Mouse (Mus musculus) MEL (cell line): ENCODE data around the gene Srgap3.

ENCODE experiments used
- CTCF ChIP-seq, 3 experiments: IDR thresholded peaks in 2 of 3; conservative IDR thresholded peaks in 1 of 3; 2 replicates each; pipeline ENCODE4 v1.5.1; 2011 to 2012; ENCODE audit warnings: low read length in 3 of 3, low read depth in 2 of 3, mild to moderate bottlenecking in 2 of 3, improper control_type of control experiment in 1 of 3, inconsistent platforms in 1 of 3, mixed read lengths in 1 of 3, moderate library complexity in 1 of 3; ENCODE audit not compliant: control insufficient read depth in 1 of 3, insufficient read depth in 1 of 3, poor library complexity in 1 of 3, severe bottlenecking in 1 of 3
- E2F4 ChIP-seq: IDR thresholded peaks from 2 replicates; pipeline ENCODE4 v1.6.1; 2011; ENCODE audit warnings: low read depth, low read length, improper control_type of control experiment, borderline replicate concordance
- ETS1 ChIP-seq: IDR thresholded peaks from 2 replicates; pipeline ENCODE4 v1.6.1; 2012; ENCODE audit warnings: low read depth, mild to moderate bottlenecking, inconsistent platforms, low read length, improper control_type of control experiment, moderate library complexity
- HCFC1 ChIP-seq: IDR thresholded peaks from 2 replicates; pipeline ENCODE4 v1.6.1; 2012; ENCODE audit warnings: low read depth, mild to moderate bottlenecking, inconsistent platforms, low read length, improper control_type of control experiment, moderate library complexity
- POLR2AphosphoS2 ChIP-seq: IDR thresholded peaks from 2 replicates; pipeline ENCODE4 v1.6.1; 2011; ENCODE audit warnings: low read length, improper control_type of control experiment
- TAL1 ChIP-seq: IDR thresholded peaks from 2 replicates; pipeline ENCODE4 v1.6.1; 2012; ENCODE audit warnings: mild to moderate bottlenecking, inconsistent platforms, low read length, moderate library complexity, mixed read lengths
- USF1 ChIP-seq: IDR thresholded peaks from 2 replicates; pipeline ENCODE4 v1.6.1; 2014; ENCODE audit warnings: low read depth, mild to moderate bottlenecking, inconsistent platforms, low read length, improper control_type of control experiment, moderate library complexity
- ZNF384 ChIP-seq: IDR thresholded peaks from 2 replicates; pipeline ENCODE4 v1.6.1; 2012; ENCODE audit warnings: low read depth, mild to moderate bottlenecking, inconsistent platforms, low read length, improper control_type of control experiment

- TF ChIP-seq HCFC1 = no peak
- no peak for TF ChIP-seq USF1
- no peak for TF ChIP-seq CTCF (IDR thresholded peaks at IDR 0.05 in 2 of 3, conservative IDR thresholded peaks at IDR 0.05 in 1 of 3; ENCODE audit: control insufficient read depth in 1 of 3, insufficient read depth in 1 of 3, low read depth in 2 of 3, low read length in 3 of 3, poor library complexity in 1 of 3, severe bottlenecking in 1 of 3)
- TF ChIP-seq TAL1 = no peak
- no peak for TF ChIP-seq E2F4
- no peak for TF ChIP-seq POLR2AphosphoS2
- TF ChIP-seq ZNF384 = no peak
- no peak for TF ChIP-seq ETS1
Measured at GRCm38 (mm10) chr6:112809658-112810520, 137.2 kb downstream of the Srgap3 start.
